Mouse (Mus musculus) thymus, postnatal 25 days (tissue): Measurements from ENCODE around the gene Olfr611.
"Not testable (repeated sequence)": the region's sequence is repeated elsewhere in the genome, so short reads cannot be mapped to it uniquely, and the experiment has no call there.

Experiments used
- DNase-seq: peaks from one replicate; pipeline ENCODE4 v3.0.0; 2022

The Olfr611 gene

DNA sequence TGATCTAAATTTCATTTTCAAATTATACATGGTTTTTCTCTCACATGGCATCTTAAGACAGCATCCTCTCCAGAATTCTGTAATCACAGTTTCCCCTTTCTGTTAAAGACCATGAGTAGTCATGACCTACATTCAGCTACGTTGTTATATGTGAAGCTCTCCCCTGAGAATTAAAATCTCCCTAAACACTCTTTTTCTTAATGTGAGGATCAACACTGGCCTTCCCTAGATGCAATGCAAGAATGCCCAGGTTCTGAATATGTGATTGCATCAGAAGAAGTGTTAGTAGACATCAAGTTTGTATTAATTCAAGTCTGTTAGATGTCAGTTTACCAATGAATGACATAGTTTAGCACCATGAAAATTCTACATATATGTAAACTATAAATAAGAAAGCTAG, at the start of gene Olfr611:
TSS of gene Olfr611 (minus strand) at position 101 of the 400 bp plus-strand sequence.
- not testable (repeated sequence) for DNase-seq

GRCm38 (mm10) chr7:103569043-103569442, 48.4 kb upstream of the Olfr611 start, which contains the start of gene Olfr616:
TSS of gene Olfr616 (minus strand) at chr7:103569143.
- DNase-seq = no peak

DNA sequence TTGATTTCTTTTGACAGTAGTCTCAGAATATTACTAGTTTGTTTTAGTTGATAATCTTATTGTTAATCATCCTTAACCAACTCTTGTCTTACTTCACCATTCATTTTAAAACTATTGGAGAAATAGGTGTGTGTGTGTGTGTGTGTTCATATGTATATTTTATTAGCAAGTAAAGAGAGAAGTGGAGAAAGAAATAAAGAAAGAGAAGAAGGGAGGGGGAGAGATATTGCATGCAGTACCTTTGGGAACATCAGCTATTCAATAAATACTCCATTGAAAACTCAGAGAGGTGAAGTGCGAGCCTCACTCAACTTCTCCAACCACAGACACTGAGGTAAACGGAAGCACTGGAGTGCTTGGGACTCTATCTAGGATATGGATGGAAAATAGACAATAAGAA, 35.1 kb upstream of the Olfr611 start, which contains the start of gene Olfr615:
TSS of gene Olfr615 (plus strand) at position 301 of the 400 bp plus-strand sequence.
- DNase-seq = no peak

- DNase-seq = no peak
Measured at GRCm38 (mm10) chr7:103547774-103548173, 27.1 kb upstream of the Olfr611 start, which contains the start of gene Olfr613. TSS of gene Olfr613 (plus strand) at chr7:103548074.

GRCm38 (mm10) chr7:103542617-103543016, 22.0 kb upstream of the Olfr611 start, which contains the start of gene Olfr612:
TSS of gene Olfr612 (minus strand) at chr7:103542717.
- not testable (repeated sequence) for DNase-seq

- no peak for DNase-seq
Measured at GRCm38 (mm10) chr7:103512022-103512421, 8.6 kb downstream of the Olfr611 start, which contains the start of gene Olfr610. TSS of gene Olfr610 (minus strand) at chr7:103512122.

DNA sequence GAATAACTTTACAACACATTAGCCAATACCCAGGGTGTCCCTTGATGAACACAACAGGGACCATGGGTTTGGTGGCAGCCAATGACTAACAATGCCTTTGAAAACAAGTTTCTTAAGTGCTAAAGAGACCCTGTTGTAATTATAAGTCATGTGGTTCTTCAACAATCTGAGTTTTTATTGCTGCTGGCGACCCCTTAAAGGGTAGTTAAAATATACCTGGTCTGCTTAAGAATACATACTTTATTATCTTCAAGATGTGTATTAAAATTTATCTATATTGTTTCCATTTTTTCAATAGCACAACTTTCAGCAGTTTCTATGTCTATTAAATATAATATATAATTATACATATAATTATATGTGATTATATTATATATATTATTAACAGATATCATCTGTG, 22.7 kb downstream of the Olfr611 start, which contains the start of gene Olfr609:
TSS of gene Olfr609 (minus strand) at position 101 of the 400 bp plus-strand sequence.
- DNase-seq = no peak

DNA sequence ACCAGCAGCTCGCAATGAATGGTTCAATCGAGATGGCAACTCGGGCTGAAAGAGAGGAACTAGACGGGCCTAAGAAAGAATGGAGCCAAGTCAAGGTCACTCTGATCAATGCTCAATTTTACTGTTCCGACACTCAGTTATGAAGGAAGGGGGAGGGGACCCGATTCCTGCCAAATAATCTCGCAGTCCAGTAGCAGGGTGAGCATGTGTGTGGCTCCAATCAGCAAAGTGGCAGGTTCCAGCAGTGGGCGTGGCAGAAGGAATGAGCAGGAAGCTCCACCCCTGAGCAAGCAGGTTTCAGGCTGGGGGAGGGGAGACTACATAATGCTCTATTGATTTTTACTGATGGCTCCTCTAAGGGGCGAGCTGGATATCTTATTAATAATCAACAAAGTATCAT, 43.5 kb downstream of the Olfr611 start:
- not testable (repeated sequence) for DNase-seq

- no peak for DNase-seq
Measured at GRCm38 (mm10) chr7:103469577-103469976, 51.1 kb downstream of the Olfr611 start, which contains the start of gene Olfr608. TSS of gene Olfr608 (plus strand) at chr7:103469877.
